Mouse (Mus musculus): ENCODE measurements around the gene Agr2. TPM values are rescaled to one million over a fixed set of nuclear protein-coding genes. Genes with fewer than 3 reads are reported as not detected.

The Agr2 gene
- polyA plus RNA-seq, 1 experiment from 2014 or later = not detected

- WGBS = 76% methylated on average over 5 of the region's 5 CpGs
Observed at GRCm38 (mm10) chr12:36028968-36029645, 36.4 kb downstream of the Agr2 start.

GRCm38 (mm10) chr12:36029687-36030086, 37.0 kb downstream of the Agr2 start:
- Histone ChIP-seq H3K36me3 (peaks cover 5% of the 10 kb centered on the region; the same call in 1 of the 2 replicates), H3K27ac (no peak overlapping the region), H3K4me2 (replicated peaks) (no peak overlapping the region), H3K9me3 (no peaks in the 10 kb centered on the region), H3K4me1 (no peaks in the 10 kb centered on the region), H3K9ac (no peak overlapping the region), H3K4me3 (no peak overlapping the region), H3K27me3 (replicated peaks) (no peaks in the 10 kb centered on the region)
- ATAC-seq (ENCODE audit: low FRiP score, low read depth) = no peak
- WGBS = 86% methylated on average over 4 of the region's 6 CpGs

More at GRCm38 (mm10) chr12:36028968-36029645, 36.4 kb downstream of the Agr2 start:
- H3K27me3 ChIP-seq (replicated peaks) = no peaks in the 10 kb centered on the region
- H3K9me3 ChIP-seq = no peaks in the 10 kb centered on the region
- H3K36me3 ChIP-seq = peaks cover 5% of the 10 kb centered on the region; the same call in 1 of the 2 replicates
- H3K4me3 ChIP-seq = no peak overlapping the region
- ATAC-seq (ENCODE audit: low FRiP score, low read depth) = no peak
- no peaks in the 10 kb centered on the region for H3K4me1 ChIP-seq
- H3K9ac ChIP-seq = no peak overlapping the region
- no peak overlapping the region for H3K27ac ChIP-seq
- H3K4me2 ChIP-seq (replicated peaks) = no peak overlapping the region

- no peaks in the 10 kb centered on the region for H3K27me3 ChIP-seq (replicated peaks)
- no peaks in the 10 kb centered on the region for H3K4me1 ChIP-seq
- ATAC-seq (ENCODE audit: low FRiP score, low read depth) = no peak
- WGBS = 89% methylated on average over 12 of the region's 12 CpGs
- H3K9ac ChIP-seq = no peak overlapping the region
- H3K4me3 ChIP-seq = no peak overlapping the region
- H3K27ac ChIP-seq = no peak overlapping the region
- H3K4me2 ChIP-seq (replicated peaks) = no peak overlapping the region
- H3K9me3 ChIP-seq = 0 out of 2 replicates have a peak, but pooled peaks cover 5% of the 10 kb centered on the region
- peaks cover 9% of the 10 kb centered on the region; the same call in 1 of the 2 replicates for H3K36me3 ChIP-seq
Observed at GRCm38 (mm10) chr12:36030660-36031363, 38.1 kb downstream of the Agr2 start.

- H3K9me3 ChIP-seq = 0 out of 2 replicates have a peak, but pooled peaks cover 16% of the 10 kb centered on the region
- 78% methylated on average over 4 of the region's 4 CpGs for WGBS
- H3K27ac ChIP-seq = no peak overlapping the region
Observed at GRCm38 (mm10) chr12:36032419-36032818, 39.7 kb downstream of the Agr2 start.

GRCm38 (mm10) chr12:36035501-36035900, 42.8 kb downstream of the Agr2 start:
- Histone ChIP-seq H3K9ac (no peak overlapping the region), H3K9me3 (0 out of 2 replicates have a peak, but pooled peaks cover 16% of the 10 kb centered on the region), H3K4me3 (no peak overlapping the region), H3K27ac (no peak overlapping the region), H3K36me3 (peaks cover 11% of the 10 kb centered on the region; the same call in 1 of the 2 replicates), H3K27me3 (replicated peaks) (no peaks in the 10 kb centered on the region), H3K4me1 (peaks cover 4% of the 10 kb centered on the region), H3K4me2 (replicated peaks) (no peak overlapping the region)
- 95% methylated on average over 6 of the region's 6 CpGs for WGBS
- ATAC-seq (ENCODE audit: low FRiP score, low read depth) = no peak

More at GRCm38 (mm10) chr12:36032419-36032818, 39.7 kb downstream of the Agr2 start:
- H3K36me3 ChIP-seq = peaks cover 11% of the 10 kb centered on the region; the same call in 1 of the 2 replicates
- H3K4me1 ChIP-seq = no peaks in the 10 kb centered on the region
- H3K9ac ChIP-seq = no peak overlapping the region
- ATAC-seq (ENCODE audit: low FRiP score, low read depth) = no peak
- no peak overlapping the region for H3K4me3 ChIP-seq
- H3K27me3 ChIP-seq (replicated peaks) = no peaks in the 10 kb centered on the region
- no peak overlapping the region for H3K4me2 ChIP-seq (replicated peaks)

GRCm38 (mm10) chr12:36036121-36036520, 43.4 kb downstream of the Agr2 start:
- peaks cover 11% of the 10 kb centered on the region for H3K4me1 ChIP-seq
- H3K27me3 ChIP-seq (replicated peaks) = no peaks in the 10 kb centered on the region
- no peak overlapping the region for H3K4me3 ChIP-seq
- no peak overlapping the region for H3K27ac ChIP-seq
- WGBS = 96% methylated on average over 7 of the region's 7 CpGs
- 0 out of 2 replicates have a peak, but pooled peaks cover 16% of the 10 kb centered on the region for H3K9me3 ChIP-seq
- no peak overlapping the region for H3K9ac ChIP-seq
- peaks cover 11% of the 10 kb centered on the region; the same call in 1 of the 2 replicates for H3K36me3 ChIP-seq
- H3K4me2 ChIP-seq (replicated peaks) = no peak overlapping the region
- no peak for ATAC-seq (ENCODE audit: low FRiP score, low read depth)

GRCm38 (mm10) chr12:36036776-36037175, 44.1 kb downstream of the Agr2 start:
- Histone ChIP-seq H3K9me3 (0 out of 2 replicates have a peak, but pooled peaks cover 16% of the 10 kb centered on the region), H3K27me3 (replicated peaks) (no peaks in the 10 kb centered on the region), H3K9ac (no peak overlapping the region), H3K36me3 (peaks cover 11% of the 10 kb centered on the region; the same call in 1 of the 2 replicates), H3K4me3 (no peak overlapping the region), H3K27ac (no peak overlapping the region), H3K4me1 (peaks cover 12% of the 10 kb centered on the region), H3K4me2 (replicated peaks) (no peak overlapping the region)
- 89% methylated on average over 10 of the region's 10 CpGs for WGBS
- ATAC-seq (ENCODE audit: low FRiP score, low read depth) = no peak

- Histone ChIP-seq H3K36me3 (peaks cover 6% of the 10 kb centered on the region; the same call in 1 of the 2 replicates), H3K4me1 (peaks cover 12% of the 10 kb centered on the region), H3K9me3 (0 out of 2 replicates have a peak, but pooled peaks cover 16% of the 10 kb centered on the region), H3K9ac (no peak overlapping the region), H3K27me3 (replicated peaks) (no peaks in the 10 kb centered on the region), H3K4me3 (no peak overlapping the region), H3K4me2 (replicated peaks) (peak overlapping the region; percentile 64), H3K27ac (no peak overlapping the region)
- no peak for ATAC-seq (ENCODE audit: low FRiP score, low read depth)
- 85% methylated on average over 9 of the region's 9 CpGs for WGBS
Observed at GRCm38 (mm10) chr12:36039541-36040084, 46.9 kb downstream of the Agr2 start.

- Histone ChIP-seq H3K36me3 (peaks cover 2% of the 10 kb centered on the region; the same call in 1 of the 2 replicates), H3K4me2 (replicated peaks) (peak overlapping the region; percentile 64), H3K27ac (no peak overlapping the region), H3K4me3 (peak overlapping the region; percentile 97), H3K4me1 (peaks cover 12% of the 10 kb centered on the region), H3K27me3 (replicated peaks) (no peaks in the 10 kb centered on the region), H3K9me3 (0 out of 2 replicates have a peak, but pooled peaks cover 12% of the 10 kb centered on the region), H3K9ac (peak overlapping the region; percentile 38; the same call in 1 of the 2 replicates)
- ATAC-seq (ENCODE audit: low FRiP score, low read depth) = no peak
- WGBS = 62% methylated on average over 10 of the region's 10 CpGs
Observed at GRCm38 (mm10) chr12:36040571-36041280, 48.0 kb downstream of the Agr2 start.

GRCm38 (mm10) chr12:36041281-36041589, 48.5 kb downstream of the Agr2 start:
- WGBS = 48% methylated on average over 4 of the region's 4 CpGs
- no peak overlapping the region for H3K27ac ChIP-seq
- peaks cover 2% of the 10 kb centered on the region; the same call in 1 of the 2 replicates for H3K36me3 ChIP-seq

GRCm38 (mm10) chr12:36041703-36042347, 49.1 kb downstream of the Agr2 start:
- under 1% methylated on average over 50 of the region's 50 CpGs for WGBS

More at GRCm38 (mm10) chr12:36041281-36041589, 48.5 kb downstream of the Agr2 start:
- peak overlapping the region; percentile 64 for H3K4me2 ChIP-seq (replicated peaks)
- peaks cover 12% of the 10 kb centered on the region for H3K4me1 ChIP-seq
- H3K9ac ChIP-seq = peak overlapping the region; percentile 38; the same call in 1 of the 2 replicates
- no peak for ATAC-seq (ENCODE audit: low FRiP score, low read depth)
- peak overlapping the region; percentile 97 for H3K4me3 ChIP-seq
- H3K9me3 ChIP-seq = 0 out of 2 replicates have a peak, but pooled peaks cover 7% of the 10 kb centered on the region
- H3K27me3 ChIP-seq (replicated peaks) = no peaks in the 10 kb centered on the region

More at GRCm38 (mm10) chr12:36041703-36042347, 49.1 kb downstream of the Agr2 start:
- ATAC-seq (ENCODE audit: low FRiP score, low read depth) = peak; percentile 83
- peak overlapping the region; percentile 76; the same call in 1 of the 2 replicates for H3K27ac ChIP-seq
- peaks cover 12% of the 10 kb centered on the region for H3K4me1 ChIP-seq
- H3K4me3 ChIP-seq = peak overlapping the region; percentile 97
- H3K27me3 ChIP-seq (replicated peaks) = no peaks in the 10 kb centered on the region
- H3K4me2 ChIP-seq (replicated peaks) = peak overlapping the region; percentile 64
- H3K9ac ChIP-seq = peak overlapping the region; percentile 97
- 0 out of 2 replicates have a peak, but pooled peaks cover 1% of the 10 kb centered on the region for H3K9me3 ChIP-seq
- no peaks in the 10 kb centered on the region for H3K36me3 ChIP-seq
